Mouse (Mus musculus) heart, embryonic 15.5 days (tissue): ENCODE results near the gene Erich3. TPM values are rescaled to one million over a fixed set of nuclear protein-coding genes. Genes with fewer than 3 reads are reported as not detected.

Experiments
- ATAC-seq: fragments of 200-750 bp; cut with Nextera tagmentation; replicated peaks from 2 replicates; pipeline ENCODE4 v1.8.0; 2017; ENCODE audit warnings: low read depth, moderate TSS enrichment; ENCODE audit not compliant: insufficient number of reproducible peaks, insufficient read depth, low FRiP score
- H3K27ac ChIP-seq: fragments of 300-500 bp; sonication (generic); 2 replicates; pipeline ENCODE4 v1.5.1; 2015; ENCODE audit warnings: mild to moderate bottlenecking, inconsistent platforms
- H3K27me3 ChIP-seq: fragments of 300-500 bp; sonication (generic); 2 replicates; pipeline ENCODE4 v1.6.1; 2015; ENCODE audit warnings: inconsistent platforms
- H3K36me3 ChIP-seq: fragments of 300-500 bp; sonication (generic); 2 replicates; pipeline ENCODE4 v1.6.1; 2015; ENCODE audit warnings: mild to moderate bottlenecking, inconsistent platforms
- H3K4me1 ChIP-seq: fragments of 300-500 bp; sonication (generic); replicated peaks from 2 replicates; pipeline ENCODE4 v1.6.1; 2015; ENCODE audit warnings: inconsistent platforms
- H3K4me2 ChIP-seq: fragments of 300-500 bp; sonication (generic); 2 replicates; pipeline ENCODE4 v1.6.1; 2015; ENCODE audit warnings: inconsistent platforms, mild to moderate bottlenecking, moderate library complexity
- H3K4me3 ChIP-seq: fragments of 300-500 bp; sonication (generic); 2 replicates; pipeline ENCODE4 v1.5.1; 2015; ENCODE audit warnings: mild to moderate bottlenecking, inconsistent platforms
- H3K9ac ChIP-seq: fragments of 300-500 bp; sonication (generic); 2 replicates; pipeline ENCODE4 v1.6.1; 2015; ENCODE audit warnings: mild to moderate bottlenecking, inconsistent platforms
- H3K9me3 ChIP-seq: fragments of 300-500 bp; sonication (generic); replicated peaks from 2 replicates; pipeline ENCODE4 v1.6.1; 2016; ENCODE audit warnings: inconsistent platforms
- WGBS: fragments of 180-500 bp; shearing (Covaris S2); methylation state at CpG from one replicate; pipeline ENCODE4 v1.1.7; 2015; ENCODE audit warnings: mixed read lengths; 5-methylcytosine and 5-hydroxymethylcytosine counted together
- polyA plus RNA-seq: library from polyadenylated mRNA; unstranded; fragments of >200 nt; fragmentation: Nextera tagmentation; extraction: Ambion mirVana; gene quantifications from 2 replicates; pipeline ENCODE4 v1.2.1, GENCODE M21; 2015

Gene Erich3
- polyA plus RNA-seq, 1 experiment from 2014 or later, result 0.15 TPM

GRCm38 (mm10) chr3:154682570-154682969 lies 18.9 kb downstream of the Erich3 start:
- H3K27ac ChIP-seq, result no peak overlapping the region
- H3K4me3 ChIP-seq, result no peak overlapping the region
- H3K4me2 ChIP-seq, result no peak overlapping the region
- H3K9me3 ChIP-seq, result no peaks in the 10 kb centered on the region
- H3K9ac ChIP-seq, result no peak overlapping the region
- no peaks in the 10 kb centered on the region for H3K4me1 ChIP-seq
- 61% methylated on average over 2 of the region's 2 CpGs for WGBS
- H3K27me3 ChIP-seq, result no peaks in the 10 kb centered on the region
- ATAC-seq, result no peak
- H3K36me3 ChIP-seq, result no peaks in the 10 kb centered on the region

DNA sequence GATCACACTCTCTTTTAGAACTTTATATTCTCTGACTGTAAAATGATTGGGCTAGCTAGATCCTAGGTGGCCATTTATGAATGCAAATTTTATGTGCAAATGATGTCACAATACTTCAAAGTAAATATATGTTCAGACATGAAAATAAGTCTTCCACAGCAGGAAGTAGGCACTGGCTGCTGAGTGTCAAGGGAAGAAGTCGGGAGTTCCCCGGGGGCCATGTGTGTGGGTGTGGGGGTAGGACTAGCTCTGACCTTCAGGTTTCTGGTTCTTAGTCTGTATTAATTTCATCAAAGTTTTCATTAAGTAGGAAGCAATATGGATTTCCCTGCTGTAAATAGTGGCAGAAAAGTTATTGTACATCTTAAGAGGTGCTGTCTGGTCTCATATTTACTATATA lies 20.0 kb downstream of the Erich3 start:
- no peak overlapping the region for H3K4me2 ChIP-seq
- H3K27me3 ChIP-seq, result no peaks in the 10 kb centered on the region
- no peaks in the 10 kb centered on the region for H3K9me3 ChIP-seq
- no peak overlapping the region for H3K27ac ChIP-seq
- H3K4me3 ChIP-seq, result no peak overlapping the region
- no peaks in the 10 kb centered on the region for H3K36me3 ChIP-seq
- no peaks in the 10 kb centered on the region for H3K4me1 ChIP-seq
- 84% methylated on average over 2 of the region's 2 CpGs for WGBS
- no peak for ATAC-seq
- no peak overlapping the region for H3K9ac ChIP-seq

- Histone ChIP-seq H3K36me3 (no peaks in the 10 kb centered on the region), H3K27ac (no peak overlapping the region), H3K9me3 (no peaks in the 10 kb centered on the region), H3K4me3 (no peak overlapping the region), H3K4me1 (peaks cover 8% of the 10 kb centered on the region; the same call in 1 of the 2 replicates), H3K27me3 (no peaks in the 10 kb centered on the region), H3K9ac (no peak overlapping the region), H3K4me2 (no peak overlapping the region)
- ATAC-seq, result no peak
Observed at GRCm38 (mm10) chr3:154690260-154690659, 26.6 kb downstream of the Erich3 start.

- 34% methylated on average over 14 of the region's 14 CpGs for WGBS
Observed at GRCm38 (mm10) chr3:154691897-154692571, 28.4 kb downstream of the Erich3 start.

DNA sequence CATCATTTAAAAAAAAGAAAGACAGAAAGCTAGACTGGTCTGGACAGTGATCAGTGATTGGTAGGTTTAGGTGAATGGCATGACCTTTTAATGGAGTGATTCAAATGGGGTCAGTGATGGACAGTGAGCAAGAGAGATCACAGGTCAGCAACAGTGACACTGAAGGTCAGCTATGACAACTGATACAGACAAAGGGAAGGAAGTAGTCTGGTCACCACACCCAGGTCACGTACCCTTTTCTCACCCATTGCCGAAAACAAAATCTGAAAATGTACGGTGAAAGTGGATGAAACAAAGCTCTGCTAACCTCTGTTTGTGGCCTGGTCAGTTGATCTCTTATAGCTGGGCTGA lies 28.9 kb downstream of the Erich3 start:
- H3K36me3 ChIP-seq, result no peaks in the 10 kb centered on the region
- H3K27ac ChIP-seq, result 0 out of 2 replicates have a peak overlapping the region, but pooled peaks have one; percentile 5
- no peak overlapping the region for H3K4me3 ChIP-seq
- no peaks in the 10 kb centered on the region for H3K9me3 ChIP-seq
- 66% methylated on average over 3 of the region's 3 CpGs for WGBS
- no peak; the same call in 1 of the 2 replicates for ATAC-seq
- peaks cover 12% of the 10 kb centered on the region for H3K4me1 ChIP-seq
- H3K4me2 ChIP-seq, result peak overlapping the region; percentile 34
- H3K9ac ChIP-seq, result no peak overlapping the region
- H3K27me3 ChIP-seq, result no peaks in the 10 kb centered on the region

More at GRCm38 (mm10) chr3:154691897-154692571, 28.4 kb downstream of the Erich3 start:
- no peaks in the 10 kb centered on the region for H3K27me3 ChIP-seq
- H3K9me3 ChIP-seq, result no peaks in the 10 kb centered on the region
- no peak overlapping the region for H3K9ac ChIP-seq
- H3K4me1 ChIP-seq, result peaks cover 12% of the 10 kb centered on the region
- no peaks in the 10 kb centered on the region for H3K36me3 ChIP-seq
- H3K27ac ChIP-seq, result peak overlapping the region; percentile 55
- H3K4me3 ChIP-seq, result peak overlapping the region; percentile 25
- peak overlapping the region; percentile 34 for H3K4me2 ChIP-seq
- ATAC-seq, result peak; percentile 85

DNA sequence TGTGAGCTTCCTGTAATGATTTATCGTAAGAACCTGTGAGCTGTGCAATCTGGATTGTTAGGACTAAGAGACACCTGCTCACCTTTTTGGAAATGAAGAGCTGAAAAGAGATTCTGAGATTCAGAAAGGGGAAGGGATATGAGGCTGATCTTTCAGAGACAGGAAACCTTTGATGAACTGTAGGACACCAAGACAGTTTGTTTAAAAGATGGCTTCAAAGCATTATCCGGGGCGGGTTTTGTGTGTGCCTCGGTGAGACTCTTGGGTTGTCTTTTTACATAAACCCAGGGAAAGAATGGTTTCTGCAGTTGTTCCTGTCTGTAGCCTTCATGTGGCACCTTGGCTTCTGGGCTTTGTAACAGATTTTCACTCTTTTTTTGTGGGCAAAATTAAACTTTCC lies 30.2 kb downstream of the Erich3 start:
- no peak for ATAC-seq
- Histone ChIP-seq H3K9me3 (no peaks in the 10 kb centered on the region), H3K4me1 (peaks cover 12% of the 10 kb centered on the region), H3K36me3 (no peaks in the 10 kb centered on the region), H3K27ac (no peak overlapping the region), H3K9ac (no peak overlapping the region), H3K27me3 (no peaks in the 10 kb centered on the region), H3K4me2 (no peak overlapping the region), H3K4me3 (no peak overlapping the region)
- 74% methylated on average over 4 of the region's 4 CpGs for WGBS

DNA sequence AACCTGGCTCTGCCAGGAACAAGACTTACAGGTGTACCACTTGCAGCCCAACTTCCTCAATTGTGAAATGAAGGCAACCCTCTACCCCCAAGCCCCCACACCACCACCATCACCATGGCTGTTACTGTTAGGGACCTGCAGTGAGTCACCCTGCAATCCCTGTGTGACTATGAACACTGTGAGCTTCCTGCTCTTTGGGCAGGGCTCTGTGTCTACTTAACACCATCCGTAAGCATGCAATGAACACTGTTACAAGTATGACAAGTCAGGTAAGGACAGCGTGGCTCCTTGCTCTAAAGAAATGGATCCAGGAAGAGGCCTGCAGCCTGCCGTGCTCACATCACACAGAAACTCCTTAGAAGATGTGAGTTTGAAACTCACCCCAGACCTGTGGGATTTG lies 33.0 kb downstream of the Erich3 start:
- H3K27me3 ChIP-seq, result no peaks in the 10 kb centered on the region
- 83% methylated on average over 3 of the region's 3 CpGs for WGBS
- no peak overlapping the region for H3K27ac ChIP-seq
- H3K4me1 ChIP-seq, result peaks cover 12% of the 10 kb centered on the region
- H3K4me2 ChIP-seq, result no peak overlapping the region
- no peaks in the 10 kb centered on the region for H3K9me3 ChIP-seq
- no peak overlapping the region for H3K9ac ChIP-seq
- no peak for ATAC-seq
- no peaks in the 10 kb centered on the region for H3K36me3 ChIP-seq
- H3K4me3 ChIP-seq, result no peak overlapping the region

- Histone ChIP-seq H3K4me2 (no peak overlapping the region), H3K9me3 (no peaks in the 10 kb centered on the region), H3K36me3 (no peaks in the 10 kb centered on the region), H3K27ac (no peak overlapping the region), H3K9ac (no peak overlapping the region), H3K27me3 (no peaks in the 10 kb centered on the region), H3K4me1 (peaks cover 10% of the 10 kb centered on the region), H3K4me3 (no peak overlapping the region)
- no peak for ATAC-seq
- 63% methylated on average over 5 of the region's 5 CpGs for WGBS
Observed at GRCm38 (mm10) chr3:154698907-154699306, 35.2 kb downstream of the Erich3 start.

- no peak overlapping the region for H3K27ac ChIP-seq
- H3K27me3 ChIP-seq, result no peaks in the 10 kb centered on the region
- no peaks in the 10 kb centered on the region for H3K9me3 ChIP-seq
- H3K4me3 ChIP-seq, result no peak overlapping the region
- H3K36me3 ChIP-seq, result no peaks in the 10 kb centered on the region
- WGBS, result 67% methylated on average over 3 of the region's 3 CpGs
- no peak for ATAC-seq
- H3K4me1 ChIP-seq, result peaks cover 10% of the 10 kb centered on the region
- H3K9ac ChIP-seq, result no peak overlapping the region
- no peak overlapping the region for H3K4me2 ChIP-seq
Observed at GRCm38 (mm10) chr3:154700296-154700695, 36.6 kb downstream of the Erich3 start.

DNA sequence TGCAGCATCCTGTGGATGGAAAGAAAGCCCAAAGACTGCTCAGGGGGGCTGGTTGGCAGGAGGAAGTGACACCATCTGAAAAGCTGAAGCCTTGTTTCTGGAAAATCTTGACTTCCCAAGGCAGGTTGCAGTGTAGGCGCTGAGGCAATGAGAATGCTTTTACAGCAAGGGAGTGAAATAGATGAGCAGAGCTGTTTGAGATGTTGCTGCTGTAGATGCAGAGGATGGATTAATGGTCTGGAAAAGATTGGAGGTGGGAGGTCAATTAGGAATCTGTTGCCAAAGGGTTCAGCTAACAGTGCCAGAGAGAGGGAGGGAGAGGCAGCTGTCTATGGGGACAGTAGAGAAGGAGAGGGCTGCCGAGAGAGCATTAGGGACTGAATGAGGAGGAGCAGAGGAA lies 37.1 kb downstream of the Erich3 start:
- Histone ChIP-seq H3K27me3 (no peaks in the 10 kb centered on the region), H3K9ac (no peak overlapping the region), H3K27ac (no peak overlapping the region), H3K4me2 (no peak overlapping the region), H3K9me3 (no peaks in the 10 kb centered on the region), H3K36me3 (no peaks in the 10 kb centered on the region), H3K4me1 (peaks cover 6% of the 10 kb centered on the region; the same call in 1 of the 2 replicates), H3K4me3 (no peak overlapping the region)
- no peak for ATAC-seq
- 67% methylated on average over 2 of the region's 2 CpGs for WGBS

- H3K27ac ChIP-seq, result no peak overlapping the region
- no peak overlapping the region for H3K4me2 ChIP-seq
- 67% methylated on average over 6 of the region's 6 CpGs for WGBS
- no peak overlapping the region for H3K4me3 ChIP-seq
- no peak for ATAC-seq
- H3K36me3 ChIP-seq, result no peaks in the 10 kb centered on the region
- no peak overlapping the region for H3K9ac ChIP-seq
- H3K4me1 ChIP-seq, result peaks cover 6% of the 10 kb centered on the region; the same call in 1 of the 2 replicates
- H3K27me3 ChIP-seq, result no peaks in the 10 kb centered on the region
- no peaks in the 10 kb centered on the region for H3K9me3 ChIP-seq
Observed at GRCm38 (mm10) chr3:154704755-154705154, 41.1 kb downstream of the Erich3 start.

GRCm38 (mm10) chr3:154708150-154708549 lies 44.5 kb downstream of the Erich3 start:
- Histone ChIP-seq H3K36me3 (no peaks in the 10 kb centered on the region), H3K27ac (no peak overlapping the region), H3K4me2 (no peak overlapping the region), H3K4me3 (no peak overlapping the region), H3K9me3 (no peaks in the 10 kb centered on the region), H3K27me3 (no peaks in the 10 kb centered on the region), H3K4me1 (peaks cover 4% of the 10 kb centered on the region; the same call in 1 of the 2 replicates), H3K9ac (no peak overlapping the region)
- WGBS, result 84% methylated on average over 3 of the region's 3 CpGs
- ATAC-seq, result no peak
